Mouse (Mus musculus): ENCODE results near the gene Ipcef1. TPM values are rescaled to one million over a fixed set of nuclear protein-coding genes. Genes with fewer than 3 reads are reported as not detected.

The Ipcef1 gene
- total and polyA plus RNA-seq, 3 experiments, result 1.7 to 6.8 (median 4.1) TPM

DNA sequence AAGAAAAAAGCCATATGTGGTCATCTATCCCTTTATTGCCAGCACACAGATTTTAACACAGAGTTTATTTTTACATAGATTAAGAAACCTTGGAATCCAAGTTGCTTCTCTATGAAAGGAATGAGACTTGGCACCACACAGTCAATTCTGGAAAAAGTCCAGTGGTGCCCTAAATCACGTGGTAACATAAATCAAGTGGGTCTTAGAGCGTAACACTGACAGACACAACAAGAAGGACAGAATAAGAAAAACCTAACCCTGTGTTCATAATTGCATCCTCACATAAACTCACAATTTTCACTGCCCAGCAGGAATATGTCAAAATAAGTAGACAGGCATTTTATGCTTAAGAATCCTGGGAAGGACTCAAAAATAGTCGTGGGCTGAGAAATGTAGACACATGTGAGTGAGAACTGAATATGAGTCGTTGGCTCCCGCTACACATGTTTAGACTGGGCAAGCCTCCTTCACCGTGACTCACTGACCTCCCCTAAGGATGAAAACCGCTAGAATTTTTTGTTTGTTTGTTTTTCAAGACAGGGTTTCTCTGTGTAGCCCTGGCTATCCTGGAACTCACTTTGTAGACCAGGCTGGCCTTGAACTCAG is 32.4 kb downstream of the Ipcef1 start:
- DNase-seq (ENCODE audit: extremely low read depth), result no peak
- no peak for TF ChIP-seq MYC (IDR thresholded peaks at IDR 0.05; ENCODE audit: low read depth, low read length)
- TF ChIP-seq USF1 (IDR thresholded peaks at IDR 0.05; ENCODE audit: low read depth, low read length), result no peak
- Histone ChIP-seq H3K27ac (ENCODE audit: insufficient read depth, low read depth) (no peak overlapping the region), H3K79me2 (replicated peaks; ENCODE audit: control insufficient read depth, extremely low read depth, insufficient read depth, poor library complexity, severe bottlenecking) (no peaks in the 10 kb centered on the region), H3K9me3 (replicated peaks; ENCODE audit: low read length) (no peaks in the 10 kb centered on the region), H3K4me3 (replicated peaks in 1 of 3; ENCODE audit: low read depth in 2 of 3, low read length in 2 of 3, poor library complexity in 1 of 3) (no peak overlapping the region), H3K27me3 (replicated peaks) (no peaks in the 10 kb centered on the region), H3K4me2 (ENCODE audit: insufficient read depth, low read depth, poor library complexity, severe bottlenecking) (no peak overlapping the region), H3K36me3 (replicated peaks in 1 of 2; ENCODE audit: control insufficient read depth in 1 of 2, insufficient read depth in 1 of 2, low read length in 1 of 2) (no peaks in the 10 kb centered on the region), H3K9ac (ENCODE audit: insufficient read depth, low read depth) (no peak overlapping the region), H3K4me1 (ENCODE audit: control insufficient read depth in 1 of 2, insufficient read depth in 2 of 2) (0 out of 4 replicates have a peak, but pooled peaks cover 0 to 4% of the 10 kb centered on the region in 2 experiments)
- dilution Hi-C loops (cut with MboI; ENCODE audit: extremely low pct_ligation_motif_present, extremely low pct_unique_long_range_greater_than_20kb, low sequenced_read_pairs) (no loop called here), in situ Hi-C loops (cut with MboI; ENCODE audit: low pct_ligation_motif_present, low pct_unique_long_range_greater_than_20kb, low sequenced_read_pairs) (loop anchor here (5.0 to 25.0 kb wide), 2 partner anchors 42 to 133 kb away; no protein-coding TSS in a partner anchor)

DNA sequence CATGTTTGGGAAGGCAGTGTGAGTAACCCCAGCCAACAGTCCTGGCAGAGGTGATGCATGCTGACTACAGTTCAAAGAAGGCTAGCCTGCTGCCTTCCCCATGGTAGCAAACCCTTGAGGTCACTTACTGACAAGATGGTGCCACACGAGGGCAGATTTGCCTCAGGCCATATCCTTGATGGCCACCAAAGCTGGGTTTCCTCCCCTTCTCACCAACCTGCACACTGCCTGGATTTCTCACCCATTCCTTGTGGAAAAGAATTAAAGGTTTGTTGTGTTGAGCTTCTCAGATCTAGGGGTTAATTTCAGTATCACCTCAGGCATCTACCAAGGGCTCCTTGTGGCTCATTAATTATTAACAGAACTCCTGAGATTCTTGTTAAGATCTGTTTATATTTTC is 37.1 kb downstream of the Ipcef1 start:
- in situ Hi-C loops (cut with MboI; ENCODE audit: low pct_ligation_motif_present, low pct_unique_long_range_greater_than_20kb, low sequenced_read_pairs), result loop anchor here (25.0 kb wide), 1 partner anchor 128 kb away; no protein-coding TSS in a partner anchor
- no peaks in the 10 kb centered on the region for H3K27me3 ChIP-seq (replicated peaks)
- H3K4me2 ChIP-seq (ENCODE audit: insufficient read depth, low read depth, poor library complexity, severe bottlenecking), result no peak overlapping the region
- H3K9ac ChIP-seq (ENCODE audit: insufficient read depth, low read depth), result no peak overlapping the region
- no peak overlapping the region for H3K27ac ChIP-seq (ENCODE audit: insufficient read depth, low read depth)
- dilution Hi-C loops (cut with MboI; ENCODE audit: extremely low pct_ligation_motif_present, extremely low pct_unique_long_range_greater_than_20kb, low sequenced_read_pairs), result no loop called here
- H3K36me3 ChIP-seq (replicated peaks in 1 of 2; ENCODE audit: control insufficient read depth in 1 of 2, insufficient read depth in 1 of 2, low read length in 1 of 2), result no peaks in the 10 kb centered on the region
- TF ChIP-seq SMC3 (IDR thresholded peaks at IDR 0.05; ENCODE audit: low read depth, low read length) (peak; percentile 85), CTCF (conservative IDR thresholded peaks at IDR 0.05 in 1 of 2, IDR thresholded peaks at IDR 0.05 in 1 of 2; ENCODE audit: low read depth in 2 of 2, low read length in 2 of 2) (peak in 1 of 2 experiments; percentile 73; a peak in 2 of 4 replicates), MXI1 (IDR thresholded peaks at IDR 0.05; ENCODE audit: low read depth, low read length) (no peak), RAD21 (IDR thresholded peaks at IDR 0.05; ENCODE audit: low read depth, low read length) (peak; percentile 75), BHLHE40 (IDR thresholded peaks at IDR 0.05; ENCODE audit: low read depth, low read length) (no peak), ZC3H11A (IDR thresholded peaks at IDR 0.05; ENCODE audit: low read depth, low read length) (peak; percentile 65)
- no peak overlapping the region for H3K4me3 ChIP-seq (replicated peaks in 1 of 3; ENCODE audit: low read depth in 2 of 3, low read length in 2 of 3, poor library complexity in 1 of 3)
- H3K9me3 ChIP-seq (replicated peaks; ENCODE audit: low read length), result no peaks in the 10 kb centered on the region
- H3K4me1 ChIP-seq (ENCODE audit: control insufficient read depth in 1 of 2, insufficient read depth in 2 of 2), result peaks cover 2 to 11% of the 10 kb centered on the region in 2 experiments; a peak in 3 of 4 replicates
- DNase-seq (ENCODE audit: extremely low read depth), result peak; percentile 28
- H3K79me2 ChIP-seq (replicated peaks; ENCODE audit: control insufficient read depth, extremely low read depth, insufficient read depth, poor library complexity, severe bottlenecking), result no peaks in the 10 kb centered on the region

DNA sequence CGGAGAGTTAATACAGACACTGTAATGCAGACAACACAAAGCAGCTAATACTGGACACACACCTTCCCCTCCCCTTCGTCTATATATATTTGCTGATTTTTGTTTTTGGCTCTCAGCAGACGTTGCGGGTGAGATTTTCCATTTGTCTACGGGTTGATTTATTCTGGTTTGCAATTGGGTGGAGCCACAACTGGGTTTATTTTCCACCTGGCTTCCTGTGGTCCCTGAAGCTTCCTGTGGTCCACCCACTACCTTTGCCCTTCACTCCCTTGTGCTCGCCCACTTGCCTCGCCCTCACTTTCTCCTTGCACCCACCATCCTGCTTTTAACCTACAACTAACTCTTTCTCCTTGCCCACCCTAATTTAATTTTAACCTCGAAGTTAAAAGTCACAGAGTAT is 41.7 kb downstream of the Ipcef1 start:
- H3K36me3 ChIP-seq (replicated peaks in 1 of 2; ENCODE audit: control insufficient read depth in 1 of 2, insufficient read depth in 1 of 2, low read length in 1 of 2), result peaks cover 0 to 5% of the 10 kb centered on the region in 2 experiments
- H3K27ac ChIP-seq (ENCODE audit: insufficient read depth, low read depth), result no peak overlapping the region
- DNase-seq (ENCODE audit: extremely low read depth), result peak; percentile 41
- peaks cover 6 to 22% of the 10 kb centered on the region in 2 experiments; a peak in 3 of 4 replicates for H3K4me1 ChIP-seq (ENCODE audit: control insufficient read depth in 1 of 2, insufficient read depth in 2 of 2)
- no peaks in the 10 kb centered on the region for H3K79me2 ChIP-seq (replicated peaks; ENCODE audit: control insufficient read depth, extremely low read depth, insufficient read depth, poor library complexity, severe bottlenecking)
- H3K9ac ChIP-seq (ENCODE audit: insufficient read depth, low read depth), result no peak overlapping the region
- dilution Hi-C loops (cut with MboI; ENCODE audit: extremely low pct_ligation_motif_present, extremely low pct_unique_long_range_greater_than_20kb, low sequenced_read_pairs), result no loop called here
- H3K4me2 ChIP-seq (ENCODE audit: insufficient read depth, low read depth, poor library complexity, severe bottlenecking), result peak overlapping the region; percentile 31; the same call in 1 of the 2 replicates
- TF ChIP-seq ELF1 (IDR thresholded peaks at IDR 0.05; ENCODE audit: low read depth, low read length) (no peak), RCOR1 (conservative IDR thresholded peaks at IDR 0.05; ENCODE audit: low read depth, low read length) (no peak), E2F4 (IDR thresholded peaks at IDR 0.05; ENCODE audit: insufficient replicate concordance, low read depth, low read length) (no peak), MAZ (IDR thresholded peaks at IDR 0.05; ENCODE audit: low read depth, low read length) (no peak), UBTF (IDR thresholded peaks at IDR 0.05; ENCODE audit: low read depth, low read length) (no peak), CHD1 (IDR thresholded peaks at IDR 0.05; ENCODE audit: low read depth, low read length) (no peak), KAT2A (IDR thresholded peaks at IDR 0.05; ENCODE audit: insufficient replicate concordance, low read length) (no peak), GABPA (IDR thresholded peaks at IDR 0.05; ENCODE audit: insufficient replicate concordance, low read depth, low read length) (no peak), TBP (conservative IDR thresholded peaks at IDR 0.05; ENCODE audit: low read depth, low read length) (no peak), PAX5 (IDR thresholded peaks at IDR 0.05; ENCODE audit: low read length) (no peak), NELFE (IDR thresholded peaks at IDR 0.05; ENCODE audit: low read depth, low read length) (no peak), HCFC1 (IDR thresholded peaks at IDR 0.05; ENCODE audit: low read depth, low read length) (no peak)
- in situ Hi-C loops (cut with MboI; ENCODE audit: low pct_ligation_motif_present, low pct_unique_long_range_greater_than_20kb, low sequenced_read_pairs), result loop anchor here (25.0 kb wide), 1 partner anchor 123 kb away; no protein-coding TSS in a partner anchor
- no peak overlapping the region for H3K4me3 ChIP-seq (replicated peaks in 1 of 3; ENCODE audit: low read depth in 2 of 3, low read length in 2 of 3, poor library complexity in 1 of 3)
- H3K9me3 ChIP-seq (replicated peaks; ENCODE audit: low read length), result peaks cover 6% of the 10 kb centered on the region
- no peaks in the 10 kb centered on the region for H3K27me3 ChIP-seq (replicated peaks)

Data from CH12.LX (cell line).